Mouse (Mus musculus): ENCODE results near the gene Ppp4r1. TPM values are rescaled to one million over a fixed set of nuclear protein-coding genes. Genes with fewer than 3 reads are reported as not detected.

Ppp4r1 gene
- total and polyA plus RNA-seq, 3 experiments = 12.9 to 17.1 (median 13.6) TPM

- Histone ChIP-seq H3K79me2 (replicated peaks; ENCODE audit: control insufficient read depth, extremely low read depth, insufficient read depth, poor library complexity, severe bottlenecking) (no peaks in the 10 kb centered on the region), H3K4me1 (ENCODE audit: control insufficient read depth in 1 of 2, insufficient read depth in 2 of 2) (peaks cover 8 to 23% of the 10 kb centered on the region in 2 experiments), H3K36me3 (replicated peaks in 1 of 2; ENCODE audit: control insufficient read depth in 1 of 2, insufficient read depth in 1 of 2, low read length in 1 of 2) (no peaks in the 10 kb centered on the region)
Observed at GRCm38 (mm10) chr17:65742245-65742905, 40.0 kb upstream of the Ppp4r1 start.

GRCm38 (mm10) chr17:65742969-65743368 lies 39.4 kb upstream of the Ppp4r1 start:
- H3K4me3 ChIP-seq (replicated peaks in 1 of 3; ENCODE audit: low read depth in 2 of 3, low read length in 2 of 3, poor library complexity in 1 of 3) = no peak overlapping the region
- in situ Hi-C loops (cut with MboI; ENCODE audit: low pct_ligation_motif_present, low pct_unique_long_range_greater_than_20kb, low sequenced_read_pairs) = no loop called here
- no peak for DNase-seq (ENCODE audit: extremely low read depth)

More at GRCm38 (mm10) chr17:65742245-65742905, 40.0 kb upstream of the Ppp4r1 start:
- H3K27ac ChIP-seq (ENCODE audit: insufficient read depth, low read depth) = no peak overlapping the region
- no peak for DNase-seq (ENCODE audit: extremely low read depth)
- TF ChIP-seq NELFE (IDR thresholded peaks at IDR 0.05; ENCODE audit: low read depth, low read length) = no peak
- TF ChIP-seq BHLHE40 (IDR thresholded peaks at IDR 0.05; ENCODE audit: low read depth, low read length) = no peak
- no peak for TF ChIP-seq MAX (IDR thresholded peaks at IDR 0.05; ENCODE audit: low read length)
- TF ChIP-seq MAZ (IDR thresholded peaks at IDR 0.05; ENCODE audit: low read depth, low read length) = no peak
- TF ChIP-seq JUN (IDR thresholded peaks at IDR 0.05; ENCODE audit: insufficient read depth, low read depth, low read length) = no peak
- no peak for TF ChIP-seq RCOR1 (conservative IDR thresholded peaks at IDR 0.05; ENCODE audit: low read depth, low read length)
- TF ChIP-seq CHD2 (IDR thresholded peaks at IDR 0.05; ENCODE audit: low read length) = no peak
- no peak for TF ChIP-seq JUND (conservative IDR thresholded peaks at IDR 0.05; ENCODE audit: low read depth, low read length)
- no peak for TF ChIP-seq CTCF (conservative IDR thresholded peaks at IDR 0.05 in 1 of 2, IDR thresholded peaks at IDR 0.05 in 1 of 2; ENCODE audit: low read depth in 2 of 2, low read length in 2 of 2)
- dilution Hi-C loops (cut with MboI; ENCODE audit: extremely low pct_ligation_motif_present, extremely low pct_unique_long_range_greater_than_20kb, low sequenced_read_pairs) (no loop called here), in situ Hi-C loops (cut with MboI; ENCODE audit: low pct_ligation_motif_present, low pct_unique_long_range_greater_than_20kb, low sequenced_read_pairs) (no loop called here)
- H3K27me3 ChIP-seq (replicated peaks) = no peaks in the 10 kb centered on the region
- H3K9me3 ChIP-seq (replicated peaks; ENCODE audit: low read length) = peaks cover 7% of the 10 kb centered on the region
- no peak overlapping the region for H3K4me2 ChIP-seq (ENCODE audit: insufficient read depth, low read depth, poor library complexity, severe bottlenecking)
- no peak overlapping the region for H3K4me3 ChIP-seq (replicated peaks in 1 of 3; ENCODE audit: low read depth in 2 of 3, low read length in 2 of 3, poor library complexity in 1 of 3)
- no peak overlapping the region for H3K9ac ChIP-seq (ENCODE audit: insufficient read depth, low read depth)

GRCm38 (mm10) chr17:65743664-65744330 lies 38.6 kb upstream of the Ppp4r1 start:
- no peaks in the 10 kb centered on the region for H3K27me3 ChIP-seq (replicated peaks)
- in situ Hi-C loops (cut with MboI; ENCODE audit: low pct_ligation_motif_present, low pct_unique_long_range_greater_than_20kb, low sequenced_read_pairs) = no loop called here
- H3K4me2 ChIP-seq (ENCODE audit: insufficient read depth, low read depth, poor library complexity, severe bottlenecking) = no peak overlapping the region

More at GRCm38 (mm10) chr17:65742969-65743368, 39.4 kb upstream of the Ppp4r1 start:
- H3K36me3 ChIP-seq (replicated peaks in 1 of 2; ENCODE audit: control insufficient read depth in 1 of 2, insufficient read depth in 1 of 2, low read length in 1 of 2) = no peaks in the 10 kb centered on the region
- no peak overlapping the region for H3K9ac ChIP-seq (ENCODE audit: insufficient read depth, low read depth)
- peaks cover 8 to 20% of the 10 kb centered on the region in 2 experiments for H3K4me1 ChIP-seq (ENCODE audit: control insufficient read depth in 1 of 2, insufficient read depth in 2 of 2)
- peaks cover 7% of the 10 kb centered on the region for H3K9me3 ChIP-seq (replicated peaks; ENCODE audit: low read length)
- TF ChIP-seq MAZ (IDR thresholded peaks at IDR 0.05; ENCODE audit: low read depth, low read length) (no peak), CHD1 (IDR thresholded peaks at IDR 0.05; ENCODE audit: low read depth, low read length) (no peak), CTCF (conservative IDR thresholded peaks at IDR 0.05 in 1 of 2, IDR thresholded peaks at IDR 0.05 in 1 of 2; ENCODE audit: low read depth in 2 of 2, low read length in 2 of 2) (no peak), ZNF384 (IDR thresholded peaks at IDR 0.05; ENCODE audit: low read depth, low read length) (no peak), MXI1 (IDR thresholded peaks at IDR 0.05; ENCODE audit: low read depth, low read length) (no peak), MAX (IDR thresholded peaks at IDR 0.05; ENCODE audit: low read length) (no peak), MYC (IDR thresholded peaks at IDR 0.05; ENCODE audit: low read depth, low read length) (no peak)
- no peak overlapping the region for H3K27ac ChIP-seq (ENCODE audit: insufficient read depth, low read depth)
- no peaks in the 10 kb centered on the region for H3K27me3 ChIP-seq (replicated peaks)
- H3K4me2 ChIP-seq (ENCODE audit: insufficient read depth, low read depth, poor library complexity, severe bottlenecking) = no peak overlapping the region
- no peaks in the 10 kb centered on the region for H3K79me2 ChIP-seq (replicated peaks; ENCODE audit: control insufficient read depth, extremely low read depth, insufficient read depth, poor library complexity, severe bottlenecking)
- dilution Hi-C loops (cut with MboI; ENCODE audit: extremely low pct_ligation_motif_present, extremely low pct_unique_long_range_greater_than_20kb, low sequenced_read_pairs) = no loop called here

More at GRCm38 (mm10) chr17:65743664-65744330, 38.6 kb upstream of the Ppp4r1 start:
- TF ChIP-seq ZMIZ1 (IDR thresholded peaks at IDR 0.05; ENCODE audit: low read depth, low read length) = no peak
- no peak for TF ChIP-seq ZNF384 (IDR thresholded peaks at IDR 0.05; ENCODE audit: low read depth, low read length)
- TF ChIP-seq NELFE (IDR thresholded peaks at IDR 0.05; ENCODE audit: low read depth, low read length) = no peak
- TF ChIP-seq JUN (IDR thresholded peaks at IDR 0.05; ENCODE audit: insufficient read depth, low read depth, low read length) = no peak
- Histone ChIP-seq H3K9me3 (replicated peaks; ENCODE audit: low read length) (peaks cover 7% of the 10 kb centered on the region), H3K79me2 (replicated peaks; ENCODE audit: control insufficient read depth, extremely low read depth, insufficient read depth, poor library complexity, severe bottlenecking) (no peaks in the 10 kb centered on the region), H3K4me3 (replicated peaks in 1 of 3; ENCODE audit: low read depth in 2 of 3, low read length in 2 of 3, poor library complexity in 1 of 3) (no peak overlapping the region), H3K4me1 (ENCODE audit: control insufficient read depth in 1 of 2, insufficient read depth in 2 of 2) (peaks cover 8 to 20% of the 10 kb centered on the region in 2 experiments), H3K36me3 (replicated peaks in 1 of 2; ENCODE audit: control insufficient read depth in 1 of 2, insufficient read depth in 1 of 2, low read length in 1 of 2) (no peaks in the 10 kb centered on the region), H3K9ac (ENCODE audit: insufficient read depth, low read depth) (no peak overlapping the region), H3K27ac (ENCODE audit: insufficient read depth, low read depth) (no peak overlapping the region)
- dilution Hi-C loops (cut with MboI; ENCODE audit: extremely low pct_ligation_motif_present, extremely low pct_unique_long_range_greater_than_20kb, low sequenced_read_pairs) = no loop called here
- no peak for DNase-seq (ENCODE audit: extremely low read depth)
